Mouse (Mus musculus) thymus, adult 2 months (tissue): ENCODE results near the gene Mindy4b-ps.

Source experiments
- CTCF ChIP-seq: fragments of 200-500 bp; IDR thresholded peaks from 2 replicates; pipeline ENCODE4 v1.5.1; 2012; ENCODE audit warnings: mild to moderate bottlenecking, control low read depth, low read length, moderate library complexity, borderline replicate concordance; ENCODE audit not compliant: control insufficient read depth, poor library complexity, insufficient read depth; ENCODE audit errors: extremely low read depth
- POLR2A ChIP-seq: fragments of 200-500 bp; IDR thresholded peaks from 2 replicates; pipeline ENCODE4 v1.6.1; 2012; ENCODE audit warnings: mild to moderate bottlenecking, low read length, control low read depth, moderate library complexity; ENCODE audit not compliant: control insufficient read depth, poor library complexity, insufficient read depth; ENCODE audit errors: extremely low read depth

- TF ChIP-seq CTCF (no peak), POLR2A (no peak)
These were observed 4.8 kb downstream of the Mindy4b-ps start for GRCm38 (mm10) chr3:58817337-58817736.
